Comparison of ENCODE assay signal across 8 mouse cellular contexts in genomic region chr7:127992488-127993340, GRCm38 (mm10). TPM values are rescaled to one million over a fixed set of nuclear protein-coding genes. Genes with fewer than 3 reads are reported as not detected.
A peak's percentile ranks its signal among the peaks of the same experiment; 100 is the strongest.
DNase-seq lines count a peak whose midpoint lies in the region; ATAC-seq and TF ChIP-seq lines count a peak whose summit lies in the region.

No protein-coding gene starts in this region.

- no peak for TF ChIP-seq POLR2A in thymus, adult 2 months (IDR thresholded peaks at IDR 0.05; ENCODE audit: control insufficient read depth, extremely low read depth, insufficient read depth, low read length, poor library complexity)

- TF ChIP-seq EP300 in liver, embryonic 14.5 days (IDR thresholded peaks at IDR 0.05; ENCODE audit: low read depth) = no peak

- DNase-seq in heart, embryonic 10.5 days (ENCODE audit: low spot score) = no peak
- DNase-seq in heart, postnatal 25 days (ENCODE audit: low spot score) = no peak
- peak; percentile 44 for DNase-seq in thymus, adult 2 months
- no peak for DNase-seq in thymus, postnatal 25 days
- no peak for DNase-seq in liver, embryonic 14.5 days (ENCODE audit: low read depth in 3 of 3, low spot score in 3 of 3)
- peak; percentile 59 for DNase-seq in thymus, postnatal 4 days
- no peak for DNase-seq in left cerebral cortex, adult 18-20 months (ENCODE audit: low spot score in 2 of 2)
- DNase-seq in adrenal gland, adult 8-10 months = no peak

- no peak for TF ChIP-seq CTCF in thymus, adult 2 months (IDR thresholded peaks at IDR 0.05; ENCODE audit: borderline replicate concordance, control insufficient read depth, extremely low read depth, insufficient read depth, low read length, poor library complexity)
- no peak for TF ChIP-seq CTCF in liver, embryonic 14.5 days (IDR thresholded peaks at IDR 0.05; ENCODE audit: low read depth)

- H3K9me3 ChIP-seq in heart, embryonic 10.5 days = no peaks in the 10 kb centered on the region
- no peaks in the 10 kb centered on the region for H3K9me3 ChIP-seq in liver, embryonic 14.5 days (ENCODE audit: control insufficient read depth, low read length)

- ATAC-seq in liver, embryonic 14.5 days (ENCODE audit: insufficient read depth) = peak; percentile 58; the same call in 1 of the 2 replicates

- H3K4me1 ChIP-seq in heart, embryonic 10.5 days = peaks cover 22% of the 10 kb centered on the region
- peaks cover 11% of the 10 kb centered on the region for H3K4me1 ChIP-seq in thymus, adult 2 months (replicated peaks; ENCODE audit: control insufficient read depth, insufficient read depth, low read length)
- peaks cover 15 to 20% of the 10 kb centered on the region in 2 experiments for H3K4me1 ChIP-seq in liver, embryonic 14.5 days (replicated peaks; ENCODE audit: control insufficient read depth in 2 of 2, insufficient read depth in 2 of 2, low read length in 1 of 2)

- H3K4me2 ChIP-seq in liver, embryonic 14.5 days (ENCODE audit: low read depth) = peak overlapping the region; percentile 69

- intact Hi-C loops in heart, postnatal 25 days (cut with DNase I) = no loop called here

- H3K27ac ChIP-seq in heart, embryonic 10.5 days = peak overlapping the region; percentile 77; the same call in 1 of the 2 replicates
- H3K27ac ChIP-seq in thymus, adult 2 months (ENCODE audit: control insufficient read depth, insufficient read depth, low read length) = peak overlapping the region; percentile 95
- H3K27ac ChIP-seq in liver, embryonic 14.5 days = no peak overlapping the region

- 43% methylated on average over 5 of the region's 5 CpGs for WGBS in heart, embryonic 10.5 days
- 18% methylated on average over 5 of the region's 5 CpGs for WGBS in thymus, adult 2 months
- 18% methylated on average over 5 of the region's 5 CpGs for WGBS in liver, embryonic 14.5 days (ENCODE audit: insufficient replicate concordance)

- H3K9ac ChIP-seq in liver, embryonic 14.5 days (replicated peaks) = peak overlapping the region; percentile 52

- peak overlapping the region; percentile 57 for H3K4me3 ChIP-seq in heart, embryonic 10.5 days
- H3K4me3 ChIP-seq in thymus, adult 2 months (ENCODE audit: control insufficient read depth, insufficient read depth, low read length) = peak overlapping the region; percentile 80
- peak overlapping the region; percentile 52 to 65 for H3K4me3 ChIP-seq in liver, embryonic 14.5 days (ENCODE audit: insufficient read depth in 1 of 2, low read depth in 2 of 2, low read length in 2 of 2)

- H3K36me3 ChIP-seq in heart, embryonic 10.5 days = peaks cover 30% of the 10 kb centered on the region
- peaks cover 38% of the 10 kb centered on the region for H3K36me3 ChIP-seq in thymus, adult 2 months (ENCODE audit: control insufficient read depth, insufficient read depth, low read length)
- H3K36me3 ChIP-seq in liver, embryonic 14.5 days (replicated peaks; ENCODE audit: control insufficient read depth, insufficient read depth, low read depth) = peaks cover 8% of the 10 kb centered on the region

- H3K27me3 ChIP-seq in heart, embryonic 10.5 days (ENCODE audit: insufficient read depth, poor library complexity, severe bottlenecking) = no peaks in the 10 kb centered on the region
- no peaks in the 10 kb centered on the region for H3K27me3 ChIP-seq in thymus, adult 2 months (ENCODE audit: control insufficient read depth, insufficient read depth, low read length)
- H3K27me3 ChIP-seq in liver, embryonic 14.5 days (ENCODE audit: control insufficient read depth, insufficient read depth, low read length) = no peaks in the 10 kb centered on the region

RNA-seq across cellular contexts. Expression of gene Pycard, which starts 1.0 kb away (rescaled TPM):
- 27.8 and 35.5 TPM in 2 replicates for polyA plus RNA-seq in heart, embryonic 10.5 days (2016; fragmentation: Nextera tagmentation; extraction: Ambion mirVana)
- total RNA-seq in heart, postnatal 25 days (2021) = 10 to 100 TPM; 10.3 to 10.9 TPM
- polyA plus RNA-seq in thymus, adult 2 months (2012; rRNA removed) = 420 and 521 TPM in 2 replicates
- polyA plus RNA-seq in liver, embryonic 14.5 days (2012; rRNA removed) = 13.8 and 20.2 TPM in 2 replicates
- polyA plus RNA-seq in liver, embryonic 14.5 days (2014; fragmentation: Nextera tagmentation; extraction: Ambion mirVana) = 37.1 and 39.3 TPM in 2 replicates
- 1 to 10 TPM; 2.9 to 4.5 TPM for total RNA-seq in left cerebral cortex, adult 18-20 months (2021)
- total RNA-seq in adrenal gland, adult 8-10 months (2022) = 1 to 10 TPM; 4.0 to 5.8 (median 4.5) TPM

RNA-seq across cellular contexts. Expression of gene Trim72, which starts 11.0 kb away (rescaled TPM):
- 0.40 and 1.2 TPM in 2 replicates for polyA plus RNA-seq in heart, embryonic 10.5 days (2016; fragmentation: Nextera tagmentation; extraction: Ambion mirVana)
- 100 to 1,000 TPM; 301 to 325 TPM for total RNA-seq in heart, postnatal 25 days (2021)
- 1.4 and 13.4 TPM in 2 replicates for polyA plus RNA-seq in thymus, adult 2 months (2012; rRNA removed)
- 0.03 and 0.04 TPM in 2 replicates for polyA plus RNA-seq in liver, embryonic 14.5 days (2012; rRNA removed)
- polyA plus RNA-seq in liver, embryonic 14.5 days (2014; fragmentation: Nextera tagmentation; extraction: Ambion mirVana) = not detected in 2 replicates
- under 1 TPM; 0.66 to 0.72 TPM for total RNA-seq in left cerebral cortex, adult 18-20 months (2021)
- under 1 TPM in 3 of 4 experiments, not detected in 1; 0.12 to 0.31 (median 0.24) TPM for total RNA-seq in adrenal gland, adult 8-10 months (2022)

RNA-seq across cellular contexts. Expression of gene Fus, which starts 25.5 kb away (rescaled TPM):
- 280 and 362 TPM in 2 replicates for polyA plus RNA-seq in heart, embryonic 10.5 days (2016; fragmentation: Nextera tagmentation; extraction: Ambion mirVana)
- 100 to 1,000 TPM; 139 to 171 TPM for total RNA-seq in heart, postnatal 25 days (2021)
- polyA plus RNA-seq in thymus, adult 2 months (2012; rRNA removed) = 478 and 527 TPM in 2 replicates
- polyA plus RNA-seq in liver, embryonic 14.5 days (2012; rRNA removed) = 169 and 278 TPM in 2 replicates
- polyA plus RNA-seq in liver, embryonic 14.5 days (2014; fragmentation: Nextera tagmentation; extraction: Ambion mirVana) = 15.8 and 17.1 TPM in 2 replicates
- 100 to 1,000 TPM; 268 to 293 TPM for total RNA-seq in left cerebral cortex, adult 18-20 months (2021)
- total RNA-seq in adrenal gland, adult 8-10 months (2022) = 100 to 1,000 TPM; 106 to 430 (median 307) TPM

RNA-seq across cellular contexts. Expression of gene Prss36, which starts 46.2 kb away (rescaled TPM):
- 10.9 and 13.0 TPM in 2 replicates for polyA plus RNA-seq in heart, embryonic 10.5 days (2016; fragmentation: Nextera tagmentation; extraction: Ambion mirVana)
- total RNA-seq in heart, postnatal 25 days (2021) = 1 to 10 TPM; 7.5 to 8.1 TPM
- polyA plus RNA-seq in thymus, adult 2 months (2012; rRNA removed) = 10.3 and 15.8 TPM in 2 replicates
- 2.0 and 2.3 TPM in 2 replicates for polyA plus RNA-seq in liver, embryonic 14.5 days (2012; rRNA removed)
- 3.0 TPM in 2 replicates for polyA plus RNA-seq in liver, embryonic 14.5 days (2014; fragmentation: Nextera tagmentation; extraction: Ambion mirVana)
- 1 to 10 TPM; 7.9 to 8.2 TPM for total RNA-seq in left cerebral cortex, adult 18-20 months (2021)
- 10 to 100 TPM in 2 of 4 experiments, 1 to 10 TPM in 2; 8.4 to 10.5 (median 9.6) TPM for total RNA-seq in adrenal gland, adult 8-10 months (2022)

Comparison
In these comparisons a context has a peak if more than half of its experiments do, and no peak if none do; other contexts are left out.
1. DNase-seq: peak in thymus, adult 2 months (single experiment) and thymus, postnatal 4 days (single experiment); none in heart, embryonic 10.5 days (single experiment), heart, postnatal 25 days (single experiment), thymus, postnatal 25 days (single experiment), liver, embryonic 14.5 days (0 of 3), left cerebral cortex, adult 18-20 months (0 of 2) and adrenal gland, adult 8-10 months (single experiment).
2. RNA of gene Trim72, which starts 11.0 kb away (total RNA-seq): 301 to 325 TPM in heart, postnatal 25 days; 0.66 to 0.72 TPM in left cerebral cortex, adult 18-20 months and 0.12 to 0.31 TPM in adrenal gland, adult 8-10 months; every median in the first group is over 100 times any median in the second.
3. Peak in every context shown above with its lines, with median percentiles within 50 percentile points of each other: H3K4me3 ChIP-seq.